Mouse (Mus musculus): ENCODE results near the gene Rftn1.

Rftn1 gene

DNA sequence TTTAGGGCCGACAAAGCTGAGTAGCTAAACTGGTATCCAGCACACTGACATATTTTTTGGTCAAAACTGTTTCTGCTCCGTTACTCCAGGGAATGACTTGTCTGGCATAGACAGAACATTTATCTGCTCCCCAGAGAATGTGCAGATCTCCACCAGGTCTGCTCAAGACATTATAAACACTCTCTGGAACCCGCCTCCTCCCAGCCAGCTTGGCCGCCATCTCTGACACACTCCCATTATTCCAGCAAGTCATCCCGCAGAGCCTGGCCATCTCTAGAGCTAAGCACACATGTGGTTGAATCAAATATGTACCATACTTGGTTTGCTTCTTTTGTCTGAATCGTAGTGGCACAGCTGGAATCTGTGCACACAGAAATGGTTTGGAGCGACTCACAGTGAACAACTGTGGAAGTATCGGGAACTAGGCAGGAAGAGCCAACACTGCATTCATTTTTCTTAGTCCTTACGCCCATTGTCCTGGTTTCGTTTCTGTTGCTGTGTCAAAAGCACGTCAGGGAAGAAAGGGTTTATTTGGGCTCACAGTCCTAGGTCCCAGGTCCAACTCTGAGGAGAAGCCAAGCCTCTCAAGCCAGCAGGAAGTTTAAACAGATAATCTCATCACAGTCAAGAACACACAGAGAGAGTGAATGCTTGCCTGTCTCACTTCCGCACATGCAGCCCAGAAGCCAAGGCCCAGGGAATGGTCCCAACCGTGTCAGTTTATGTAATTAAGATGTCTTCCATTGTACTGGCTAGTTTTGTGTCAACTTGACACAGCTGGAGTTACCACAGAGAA, 126.4 kb downstream of the Rftn1 start:
- no peak for DNase-seq (ENCODE audit: low read depth, low spot score)

DNA sequence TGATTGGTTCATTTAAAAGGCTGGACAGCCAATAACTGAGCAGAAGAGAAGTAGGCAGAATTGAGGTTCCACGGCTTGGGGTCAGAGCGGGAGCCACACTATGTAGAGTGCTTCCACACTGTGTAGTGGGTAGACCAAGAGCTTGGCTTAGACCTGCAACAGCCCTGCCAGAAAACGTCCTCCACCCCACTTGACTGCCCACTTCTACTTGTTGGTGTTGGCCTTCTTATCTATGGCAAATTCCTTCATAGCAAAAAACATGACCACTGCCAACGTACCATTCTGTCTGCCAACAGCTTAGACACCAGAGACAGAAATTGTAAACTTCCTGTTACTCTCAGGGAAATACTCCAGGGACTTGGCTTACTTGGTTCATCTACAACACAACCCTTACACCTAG, 127.8 kb downstream of the Rftn1 start:
- DNase-seq (ENCODE audit: low read depth, low spot score): no peak

DNA sequence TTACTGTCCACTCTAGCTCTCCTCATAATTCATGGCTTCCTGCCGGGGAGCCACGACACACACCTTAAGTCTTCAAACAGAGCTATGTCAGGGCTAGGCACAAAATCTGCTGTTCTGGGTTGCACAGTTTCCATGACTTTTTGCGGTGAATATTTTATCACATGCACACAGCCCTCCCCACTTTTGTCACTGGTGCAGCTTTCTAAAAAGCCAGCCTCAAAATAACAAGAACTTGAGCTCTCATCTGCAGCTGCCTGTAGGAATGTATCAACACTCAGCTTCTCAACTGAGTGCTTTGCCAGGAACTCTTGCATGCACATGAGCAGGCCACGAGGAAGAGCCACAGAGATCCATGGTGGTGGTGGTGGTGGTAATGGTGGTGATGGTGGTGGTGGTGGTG, 129.0 kb downstream of the Rftn1 start:
- DNase-seq (ENCODE audit: low read depth, low spot score): no peak

- DNase-seq (ENCODE audit: low read depth, low spot score): no peak
Observed at GRCm38 (mm10) chr17:50060220-50060619, 130.3 kb downstream of the Rftn1 start.

DNA sequence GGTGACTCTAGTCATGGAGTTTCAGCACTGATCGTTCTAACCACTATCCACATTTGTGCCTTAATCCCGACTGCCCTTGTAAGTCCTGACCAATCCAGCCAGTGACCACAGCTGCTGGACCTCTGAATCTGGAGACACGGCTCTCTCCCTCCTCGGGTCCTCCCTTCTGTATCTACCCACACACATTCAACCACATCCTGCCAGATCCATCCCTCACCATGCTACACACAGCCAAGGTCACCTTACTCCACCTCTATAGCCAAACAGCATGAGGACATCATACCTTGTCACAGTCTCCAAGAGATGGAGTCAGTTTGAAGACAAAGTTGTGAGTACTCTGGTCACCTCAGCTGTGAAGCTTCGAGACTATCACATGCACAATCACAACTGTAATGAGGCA, 131.1 kb downstream of the Rftn1 start:
- DNase-seq (ENCODE audit: low read depth, low spot score): no peak

- no peak for DNase-seq (ENCODE audit: low read depth, low spot score)
Observed at GRCm38 (mm10) chr17:50055154-50055756, 135.2 kb downstream of the Rftn1 start.

GRCm38 (mm10) chr17:50054586-50054985, 135.9 kb downstream of the Rftn1 start:
- DNase-seq (ENCODE audit: low read depth, low spot score): no peak

GRCm38 (mm10) chr17:50053961-50054360, 136.5 kb downstream of the Rftn1 start:
- no peak for DNase-seq (ENCODE audit: low read depth, low spot score)

GRCm38 (mm10) chr17:50052741-50053468, 137.6 kb downstream of the Rftn1 start:
- DNase-seq (ENCODE audit: low read depth, low spot score): no peak

GRCm38 (mm10) chr17:50050456-50050855, 140.0 kb downstream of the Rftn1 start:
- no peak for DNase-seq (ENCODE audit: low read depth, low spot score)

GRCm38 (mm10) chr17:50048209-50048608, 142.3 kb downstream of the Rftn1 start:
- DNase-seq (ENCODE audit: low read depth, low spot score): no peak

DNA sequence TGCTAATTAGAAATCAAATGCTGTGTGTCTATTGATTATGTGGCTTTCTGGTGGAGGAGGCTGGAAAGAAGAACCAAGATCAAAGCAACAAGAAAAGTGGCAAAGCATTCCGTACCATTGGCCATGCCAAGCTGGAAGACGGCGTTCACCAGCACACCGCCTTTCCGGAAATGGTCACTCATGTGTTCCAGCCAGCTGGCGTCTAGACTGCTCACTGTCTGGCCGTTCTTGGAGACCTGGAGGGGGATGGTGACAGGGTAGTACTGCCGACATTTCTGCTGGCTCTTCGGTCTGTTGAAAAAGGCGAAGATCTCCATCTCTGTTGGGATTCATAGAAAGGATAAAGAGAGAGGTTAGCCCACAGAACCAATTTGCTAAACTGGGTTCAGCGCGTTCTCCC, 143.3 kb downstream of the Rftn1 start:
- DNase-seq (ENCODE audit: low read depth, low spot score): no peak

DNA sequence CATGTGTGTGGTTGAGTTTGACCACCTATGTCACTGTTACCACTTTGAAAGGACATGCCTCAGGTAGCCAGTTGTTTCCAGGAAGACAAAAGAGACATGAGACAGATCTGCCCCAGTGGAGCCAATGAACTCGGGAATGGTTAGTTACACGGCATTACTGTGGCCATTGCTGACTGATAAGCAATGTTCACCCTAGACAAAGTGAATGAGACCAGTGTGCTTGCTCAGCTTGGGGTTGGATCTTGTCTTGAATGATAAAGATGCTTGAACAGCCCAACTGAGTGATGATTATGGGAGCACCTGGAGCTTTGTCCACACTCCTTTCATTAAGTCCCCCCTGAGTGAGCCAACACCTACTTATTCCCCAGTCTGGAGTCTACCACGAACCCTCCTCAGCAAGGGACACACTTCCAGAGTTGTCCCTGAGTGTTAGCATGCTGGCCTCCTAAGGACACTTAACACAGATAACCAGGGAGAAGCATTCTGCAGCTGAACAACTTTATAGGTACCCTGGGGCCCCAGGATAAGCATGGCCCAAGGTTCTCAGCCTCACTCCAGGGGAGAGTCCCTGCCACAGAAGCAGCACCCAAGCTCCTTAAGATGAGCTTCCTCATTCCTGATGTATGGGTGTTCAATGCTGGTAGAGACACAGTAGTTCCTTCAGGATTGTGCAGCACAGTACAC, 149.6 kb downstream of the Rftn1 start:
- no peak for DNase-seq (ENCODE audit: low read depth, low spot score)

GRCm38 (mm10) chr17:50037882-50038665, 152.4 kb downstream of the Rftn1 start:
- DNase-seq (ENCODE audit: low read depth, low spot score): no peak

GRCm38 (mm10) chr17:50037416-50037815, 153.1 kb downstream of the Rftn1 start:
- DNase-seq (ENCODE audit: low read depth, low spot score): no peak

- DNase-seq (ENCODE audit: low read depth, low spot score): no peak
Observed at GRCm38 (mm10) chr17:50036751-50037385, 153.6 kb downstream of the Rftn1 start.

- no peak for DNase-seq (ENCODE audit: low read depth, low spot score)
Observed at GRCm38 (mm10) chr17:50033698-50034097, 156.8 kb downstream of the Rftn1 start.

- DNase-seq (ENCODE audit: low read depth, low spot score): no peak
Observed at GRCm38 (mm10) chr17:50031548-50032491, 158.7 kb downstream of the Rftn1 start.

- no peak for DNase-seq (ENCODE audit: low read depth, low spot score)
Observed at GRCm38 (mm10) chr17:50025651-50026050, 164.8 kb downstream of the Rftn1 start.

DNA sequence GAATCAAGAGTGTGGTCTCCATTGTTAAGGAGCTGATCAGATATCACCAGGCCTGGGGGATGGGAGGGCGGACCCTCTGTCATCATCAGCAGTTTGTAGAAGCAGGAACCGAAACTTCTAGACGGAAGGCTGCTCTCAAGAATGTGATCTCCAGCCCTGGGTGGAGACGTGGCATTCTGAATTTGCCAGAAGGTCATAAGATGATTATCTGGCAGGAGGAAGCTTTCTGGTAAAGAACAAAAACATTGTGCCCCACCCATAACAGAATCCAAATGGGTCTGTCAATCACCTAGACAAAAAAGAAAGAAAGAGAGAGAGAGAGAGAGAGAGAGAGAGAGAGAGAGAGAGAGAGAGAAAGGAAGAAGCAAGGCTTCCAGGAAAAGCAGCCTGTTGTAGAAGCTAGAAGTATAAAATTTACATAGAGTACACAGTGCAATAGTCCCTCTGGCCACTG, 165.3 kb downstream of the Rftn1 start:
- DNase-seq (ENCODE audit: low read depth, low spot score): no peak

Measured in 3T3-L1 (cell line).